Mouse (Mus musculus) gastrocnemius, adult 2 months (tissue): ENCODE measurements around the gene Sowahb. TPM values are rescaled to one million over a fixed set of nuclear protein-coding genes. Genes with fewer than 3 reads are reported as not detected.

Source experiments
- DNase-seq: peaks from one replicate; pipeline ENCODE4 v3.0.0; 2022
- H3K27ac ChIP-seq: fragments of 200-600 bp; 2 replicates; pipeline ENCODE4 v1.8.1; 2022; ENCODE audit warnings: mild to moderate bottlenecking
- H3K4me3 ChIP-seq: fragments of 200-600 bp; 2 replicates; pipeline ENCODE4 v1.8.1; 2022; ENCODE audit warnings: mild to moderate bottlenecking, moderate library complexity
- CTCF ChIP-seq: fragments of 200-600 bp; IDR thresholded peaks from 2 replicates; pipeline ENCODE4 v1.8.1; 2022; ENCODE audit warnings: antibody characterized with exemption, mild to moderate bottlenecking, moderate library complexity
- intact Hi-C: fragments of 180-260 bp; cut with DNase I; formaldehyde crosslinking; loops from one replicate; pipeline ENCODE4 v1.15.1; 2025
- total RNA-seq, 2 experiments: library from RNA; stranded (reverse); gene quantifications; 2 replicates each; pipeline ENCODE4 v1.2.3; 2021

Sowahb gene
- total RNA-seq, 2 experiments from 2014 or later = not detected

GRCm38 (mm10) chr5:93017678-93018077 lies 27.1 kb downstream of the Sowahb start:
- no peak overlapping the region for H3K27ac ChIP-seq
- 0 out of 2 replicates have a peak, but pooled peaks have one; percentile 3 for TF ChIP-seq CTCF
- no peak for DNase-seq
- no peak overlapping the region for H3K4me3 ChIP-seq
- intact Hi-C loops = no loop called here

DNA sequence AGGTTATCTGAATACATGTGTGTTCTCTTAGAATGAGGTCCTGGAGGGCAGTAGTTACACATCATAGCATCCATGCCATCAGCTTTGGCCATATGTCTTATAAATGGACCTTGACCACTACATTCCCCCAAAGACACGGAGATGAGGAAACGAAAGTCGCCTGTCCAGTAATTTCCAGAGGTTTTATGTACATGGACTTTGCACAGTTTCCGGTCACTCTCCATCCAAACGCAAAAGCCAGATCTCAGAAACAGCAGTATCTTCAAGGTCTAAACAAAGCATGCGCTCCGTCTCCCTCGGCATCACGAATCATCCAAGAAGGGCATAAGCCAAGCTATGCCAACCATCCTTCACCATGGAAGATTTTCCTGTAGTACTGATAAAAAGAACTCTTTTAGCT lies 36.6 kb downstream of the Sowahb start:
- no peak overlapping the region for H3K27ac ChIP-seq
- no peak for DNase-seq
- TF ChIP-seq CTCF = no peak
- intact Hi-C loops = no loop called here
- H3K4me3 ChIP-seq = no peak overlapping the region

DNA sequence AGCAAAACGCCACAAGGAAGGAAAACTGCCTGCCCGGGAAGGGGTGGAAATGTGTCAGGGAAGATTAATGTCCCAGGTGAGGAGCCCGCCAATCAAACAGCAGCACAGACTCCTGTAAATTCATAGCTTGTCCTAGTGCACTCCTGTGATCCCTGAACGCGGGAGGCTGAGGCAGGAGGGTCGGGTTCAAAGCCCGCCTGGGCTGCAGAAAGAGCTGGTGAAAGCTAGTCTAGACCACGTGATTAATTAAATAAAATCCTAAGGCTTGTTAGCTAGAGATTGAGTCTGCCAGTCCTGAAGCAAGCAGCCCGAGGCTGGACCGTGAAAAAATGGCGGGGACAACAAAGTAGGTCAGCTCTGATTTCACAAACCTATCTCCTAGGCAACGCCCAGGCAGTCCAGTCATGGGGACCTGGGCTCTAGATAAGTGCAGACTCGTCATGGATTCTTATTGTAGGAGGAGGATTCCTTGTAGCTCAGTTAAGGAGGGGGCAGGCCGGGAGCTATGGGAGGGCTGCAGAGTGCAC lies 38.9 kb downstream of the Sowahb start:
- peak overlapping the region; percentile 76 for H3K27ac ChIP-seq
- intact Hi-C loops = no loop called here
- no peak for DNase-seq
- peak overlapping the region; percentile 69 for H3K4me3 ChIP-seq
- no peak for TF ChIP-seq CTCF

DNA sequence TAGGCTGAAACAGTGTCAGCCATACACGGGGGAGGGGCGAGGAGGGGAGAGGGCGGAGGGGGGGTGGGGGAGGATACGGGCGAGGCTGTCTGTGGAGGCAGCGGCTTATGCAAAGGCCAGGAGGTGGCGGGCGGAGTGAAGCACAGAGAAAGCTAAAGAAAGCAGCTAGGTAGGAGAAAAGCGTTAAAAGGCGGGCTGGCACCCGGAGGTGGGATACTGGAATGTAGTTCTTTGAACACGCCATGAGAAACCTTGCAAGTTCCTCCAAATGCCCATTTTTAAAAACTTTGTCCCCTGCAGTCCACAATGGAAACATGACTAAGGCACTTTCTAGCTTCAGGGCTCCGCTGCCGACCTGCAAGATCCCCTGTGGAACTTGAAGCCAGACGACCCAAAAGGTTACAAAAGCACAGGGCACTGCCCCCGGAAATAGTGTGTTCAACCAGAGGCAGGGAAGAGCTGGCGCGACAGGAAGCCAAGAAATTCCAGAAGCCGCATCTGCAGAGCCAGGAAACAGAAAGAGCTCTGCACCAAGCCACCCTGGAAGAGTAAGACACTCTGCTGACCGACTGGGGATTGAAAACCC lies 39.5 kb downstream of the Sowahb start:
- intact Hi-C loops = no loop called here
- H3K27ac ChIP-seq = peak overlapping the region; percentile 76
- DNase-seq = peak; percentile 59

DNA sequence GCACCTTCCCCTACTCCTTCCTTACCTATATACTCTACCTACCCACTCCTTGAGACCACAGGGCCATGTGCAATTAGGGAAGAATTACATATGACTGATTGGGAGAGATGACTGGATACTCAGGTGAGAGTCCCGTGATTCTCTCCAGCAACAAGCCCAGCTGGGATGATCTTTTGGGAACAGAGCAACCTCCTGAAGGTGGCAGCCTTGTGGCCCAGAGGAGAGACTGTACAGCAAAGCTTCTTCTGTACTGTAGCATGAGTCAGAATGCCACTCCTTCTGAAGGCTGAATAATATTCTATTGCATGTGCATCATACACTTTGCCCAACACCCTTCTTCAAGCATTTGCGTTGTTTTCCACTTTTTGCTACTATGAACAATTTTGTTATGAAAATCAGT lies 42.2 kb downstream of the Sowahb start:
- H3K27ac ChIP-seq = no peak overlapping the region
- no peak for DNase-seq
- no peak overlapping the region for H3K4me3 ChIP-seq
- intact Hi-C loops = loop anchor here (5.0 kb wide), 1 partner anchor 90 kb away; the partner anchor contains the start of gene Sept11
- TF ChIP-seq CTCF = no peak

More for the DNA sequence above, 39.5 kb downstream of the Sowahb start:
- peak overlapping the region; percentile 69 for H3K4me3 ChIP-seq
- no peak for TF ChIP-seq CTCF

DNA sequence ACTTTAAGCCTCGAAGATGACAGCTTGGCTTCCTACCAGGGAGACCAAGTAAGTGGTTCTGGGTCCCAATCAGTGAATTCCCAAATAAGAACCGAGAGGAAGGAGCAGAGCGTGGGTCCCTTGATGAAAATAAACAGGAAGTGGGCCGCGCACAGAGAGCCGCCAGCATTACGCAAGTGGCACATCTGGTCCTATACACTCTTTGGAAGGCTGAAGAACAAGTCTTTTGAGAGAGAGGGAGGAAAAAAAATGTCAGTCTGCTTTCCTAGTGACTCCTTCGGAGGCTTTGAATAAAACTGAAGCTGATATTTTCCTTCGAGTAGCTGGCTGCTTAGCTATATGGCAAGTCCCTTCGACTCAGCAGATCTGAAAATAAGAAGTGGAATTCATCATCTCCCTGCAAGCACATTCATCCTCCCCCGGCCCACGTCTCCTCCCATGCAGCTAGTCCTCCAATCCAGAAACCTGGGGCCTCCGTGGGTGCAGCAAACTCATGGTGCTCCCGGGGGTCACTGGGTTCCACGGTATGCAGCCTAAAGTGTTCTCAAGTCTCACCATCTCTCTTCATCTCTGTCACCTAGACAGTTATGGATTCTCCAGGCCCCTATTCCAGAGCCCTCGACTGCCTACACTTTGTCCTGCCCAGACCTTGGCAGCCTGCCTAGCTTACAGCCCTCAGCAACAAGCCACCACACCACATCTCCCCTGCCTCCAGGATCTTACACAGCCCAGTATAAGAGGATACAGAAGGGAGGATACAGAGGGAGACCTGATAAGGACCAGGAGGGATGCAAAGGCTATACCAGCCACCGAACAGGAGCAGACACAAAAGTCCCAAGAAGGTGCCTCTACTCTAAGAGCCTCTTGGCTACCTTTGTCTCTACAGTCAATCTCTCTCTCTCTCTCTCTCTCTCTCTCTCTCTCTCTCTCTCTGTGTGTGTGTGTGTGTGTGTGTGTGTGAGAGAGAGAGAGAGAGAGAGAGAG lies 43.8 kb downstream of the Sowahb start:
- intact Hi-C loops = loop anchor here (5.0 kb wide), 1 partner anchor 91 kb away; the partner anchor contains the start of gene Sept11
- TF ChIP-seq CTCF = no peak

GRCm38 (mm10) chr5:93000060-93000459 lies 44.8 kb downstream of the Sowahb start:
- intact Hi-C loops = loop anchor here (5.0 kb wide), 1 partner anchor 92 kb away; the partner anchor contains the start of gene Sept11
- TF ChIP-seq CTCF = no peak
- no peak overlapping the region for H3K4me3 ChIP-seq
- no peak for DNase-seq
- peak overlapping the region; percentile 74 for H3K27ac ChIP-seq

More for the DNA sequence above, 43.8 kb downstream of the Sowahb start:
- Histone ChIP-seq H3K27ac (peak overlapping the region; percentile 74), H3K4me3 (no peak overlapping the region)
- DNase-seq = peak; percentile 43

DNA sequence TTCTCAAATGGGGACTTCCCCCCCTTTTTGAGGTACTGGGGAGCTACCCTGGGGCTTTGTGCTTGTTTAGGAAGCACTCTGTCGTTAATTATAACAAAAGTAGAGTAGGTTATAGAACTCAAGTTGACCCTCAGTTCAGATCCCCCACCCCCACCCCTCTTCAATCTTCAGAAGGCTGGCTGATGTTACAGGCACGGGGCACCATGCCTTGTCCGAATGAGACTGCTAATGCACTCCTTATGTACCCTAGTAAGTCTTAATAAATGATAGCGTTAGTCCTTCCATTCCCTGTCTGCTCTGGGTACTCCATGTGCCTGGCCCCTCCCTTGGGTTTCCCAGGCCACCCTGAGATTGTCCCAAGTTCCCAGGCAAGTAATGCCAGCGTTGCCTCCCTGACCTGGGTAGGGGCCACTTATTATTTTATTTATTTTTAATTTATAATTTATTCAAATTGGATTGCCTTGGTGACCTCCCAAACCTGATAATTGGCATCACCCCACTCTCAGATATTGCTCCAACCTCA lies 46.3 kb downstream of the Sowahb start:
- no peak for TF ChIP-seq CTCF
- intact Hi-C loops = no loop called here
- H3K4me3 ChIP-seq = no peak overlapping the region
- no peak for DNase-seq
- H3K27ac ChIP-seq = peak overlapping the region; percentile 70

DNA sequence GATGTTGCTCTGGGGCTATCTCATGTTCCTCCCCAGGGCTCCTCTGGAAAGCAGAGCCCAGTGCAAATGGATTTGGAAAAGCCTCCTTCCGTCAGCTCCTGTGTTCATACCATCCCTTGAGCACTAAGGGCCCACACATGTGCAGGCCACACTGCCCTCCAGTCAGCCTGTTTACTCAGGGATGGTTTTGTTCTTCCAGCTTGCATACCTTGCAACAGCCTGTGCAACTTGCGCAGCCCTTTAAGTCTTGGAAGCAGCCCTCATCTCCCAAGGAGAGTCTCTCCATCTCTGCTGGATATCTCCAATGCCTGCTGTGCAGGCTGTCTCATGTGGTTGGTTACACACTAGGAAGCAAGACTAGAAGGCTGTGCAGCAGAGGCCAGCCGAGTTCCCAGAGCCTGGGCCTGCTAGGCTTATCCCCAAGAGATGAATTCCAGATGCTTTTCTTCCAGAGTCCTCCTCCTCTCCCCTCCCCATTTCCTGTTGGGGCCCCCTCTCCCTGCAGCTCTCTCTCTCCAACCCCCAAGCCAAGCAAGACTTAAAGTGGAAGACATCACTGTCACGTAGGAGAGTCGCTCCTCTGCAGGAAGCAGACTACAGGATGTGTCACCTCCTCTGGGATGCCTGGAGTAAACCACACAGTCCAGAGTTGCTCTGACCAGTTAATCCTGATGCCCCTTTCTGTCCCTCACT lies 47.2 kb downstream of the Sowahb start:
- intact Hi-C loops = no loop called here
- DNase-seq = peak; percentile 48
- Histone ChIP-seq H3K27ac (peak overlapping the region; percentile 70), H3K4me3 (no peak overlapping the region)
- no peak for TF ChIP-seq CTCF

DNA sequence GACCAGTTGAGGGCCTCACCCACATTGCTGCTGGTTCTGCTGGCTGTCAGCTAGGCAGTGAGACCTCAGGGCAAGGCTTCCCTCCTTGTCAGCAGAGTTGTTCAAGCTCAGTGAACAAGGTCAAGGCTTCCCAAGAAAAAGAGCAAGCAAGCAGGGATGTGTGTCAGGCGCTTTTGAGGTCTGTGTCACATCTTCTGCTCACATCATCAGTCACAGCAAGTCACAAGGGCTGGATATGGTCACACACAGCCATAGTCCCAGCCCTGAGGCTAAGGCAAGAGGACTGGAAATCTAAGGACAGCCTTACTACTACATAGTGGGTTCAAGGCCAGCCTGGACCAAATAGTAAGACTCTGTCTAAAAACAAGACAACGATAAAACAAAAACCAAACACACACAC lies 50.0 kb downstream of the Sowahb start:
- Histone ChIP-seq H3K27ac (no peak overlapping the region), H3K4me3 (no peak overlapping the region)
- no peak for TF ChIP-seq CTCF
- DNase-seq = no peak
- intact Hi-C loops = no loop called here

GRCm38 (mm10) chr5:92994309-92994708 lies 50.5 kb downstream of the Sowahb start:
- Histone ChIP-seq H3K4me3 (no peak overlapping the region), H3K27ac (no peak overlapping the region)
- intact Hi-C loops = no loop called here
- no peak for TF ChIP-seq CTCF
- no peak for DNase-seq

DNA sequence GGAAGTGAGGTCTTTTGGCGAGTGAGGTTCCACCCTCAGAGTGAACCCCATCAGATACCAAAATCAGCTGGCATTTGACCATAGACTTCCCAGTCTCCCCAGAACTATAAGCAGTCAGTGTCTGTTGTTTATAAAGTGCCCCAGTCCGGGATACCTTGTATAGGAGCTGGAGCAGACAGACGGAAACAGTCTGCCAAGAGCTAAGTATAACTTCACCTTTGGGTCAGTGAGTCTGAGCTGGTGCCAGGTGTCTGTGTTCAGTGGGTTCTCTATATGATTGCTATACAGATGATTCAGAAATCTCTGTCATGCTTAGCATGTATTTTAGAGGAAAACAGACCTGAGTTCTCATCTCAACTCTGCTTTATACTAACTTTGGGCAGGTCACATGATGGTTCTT lies 52.7 kb downstream of the Sowahb start:
- TF ChIP-seq CTCF = no peak
- H3K27ac ChIP-seq = peak overlapping the region; percentile 41; the same call in 1 of the 2 replicates
- peak; percentile 48 for DNase-seq

More for the DNA sequence above, 52.7 kb downstream of the Sowahb start:
- H3K4me3 ChIP-seq = no peak overlapping the region; the same call in 1 of the 2 replicates
- intact Hi-C loops = no loop called here

Other genes starting within 250 kb of the Sowahb start
- 10 to 100 TPM; 85.1 to 87.6 TPM for gene Sept11, start 48.4 kb upstream of the Sowahb start, total RNA-seq
- 10 to 100 TPM; 61.4 to 66.6 TPM for gene Ccni, start 161.5 kb upstream of the Sowahb start, total RNA-seq
- gene 2010109A12Rik, start 161.5 kb upstream of the Sowahb start, total RNA-seq = under 1 TPM; 0.48 to 0.81 TPM
- 1 to 10 TPM; 8.6 to 9.7 TPM for gene Ccng2, start 222.2 kb upstream of the Sowahb start, total RNA-seq